Mouse (Mus musculus) hindbrain, embryonic 15.5 days (tissue): ENCODE measurements at regions not wholly inside any gene's neighbourhood (a gene's known extent, or its start where the extent isn't known, plus 50 kb on each side); places are given as distances from the start of the nearest gene placed in this dataset.

Source experiments
- ATAC-seq: fragments of 200-750 bp; cut with Nextera tagmentation; 2 replicates; pipeline ENCODE4 v1.8.0; 2017; ENCODE audit warnings: low read depth, moderate number of reproducible peaks, moderate TSS enrichment; ENCODE audit not compliant: low FRiP score
- H3K27ac ChIP-seq: fragments of 300-500 bp; sonication (generic); replicated peaks from 2 replicates; pipeline ENCODE4 v1.5.1; 2015; ENCODE audit warnings: mild to moderate bottlenecking, inconsistent platforms
- H3K27me3 ChIP-seq: fragments of 300-500 bp; sonication (generic); 2 replicates; pipeline ENCODE4 v1.6.1; 2015; ENCODE audit warnings: control low read depth, inconsistent platforms
- H3K36me3 ChIP-seq: fragments of 300-500 bp; sonication (generic); 2 replicates; pipeline ENCODE4 v1.6.1; 2015; ENCODE audit warnings: control low read depth, inconsistent platforms
- H3K4me1 ChIP-seq: fragments of 300-500 bp; sonication (generic); replicated peaks from 2 replicates; pipeline ENCODE4 v1.6.1; 2015; ENCODE audit warnings: control low read depth, inconsistent platforms
- H3K4me2 ChIP-seq: fragments of 300-500 bp; sonication (generic); 2 replicates; pipeline ENCODE4 v1.6.1; 2015; ENCODE audit warnings: moderate library complexity, mild to moderate bottlenecking, inconsistent platforms
- H3K4me3 ChIP-seq: fragments of 300-500 bp; sonication (generic); 2 replicates; pipeline ENCODE4 v1.5.1; 2015; ENCODE audit warnings: mild to moderate bottlenecking, inconsistent platforms
- H3K9ac ChIP-seq: fragments of 300-500 bp; sonication (generic); 2 replicates; pipeline ENCODE4 v1.6.1; 2015; ENCODE audit warnings: inconsistent platforms
- H3K9me3 ChIP-seq: fragments of 300-500 bp; sonication (generic); 2 replicates; pipeline ENCODE4 v1.6.1; 2016; ENCODE audit warnings: control low read depth, inconsistent platforms
- WGBS: fragments of 180-500 bp; shearing (Covaris S2); methylation state at CpG from one replicate; pipeline ENCODE4 v1.1.7; 2015; 5-methylcytosine and 5-hydroxymethylcytosine counted together

- Histone ChIP-seq H3K4me2 (no peak overlapping the region), H3K9me3 (no peaks in the 10 kb centered on the region), H3K27ac (no peak overlapping the region), H3K4me3 (no peak overlapping the region), H3K27me3 (no peaks in the 10 kb centered on the region), H3K4me1 (no peaks in the 10 kb centered on the region), H3K9ac (no peak overlapping the region), H3K36me3 (no peaks in the 10 kb centered on the region)
- ATAC-seq = no peak
- 88% methylated on average over 5 of the region's 5 CpGs for WGBS
These were observed 138.2 kb upstream of the Dio2 start for GRCm38 (mm10) chr12:90876230-90877005.

GRCm38 (mm10) chr12:90874840-90875239 lies 136.6 kb upstream of the Dio2 start:
- 97% methylated on average over 3 of the region's 3 CpGs for WGBS
- Histone ChIP-seq H3K36me3 (no peaks in the 10 kb centered on the region), H3K4me3 (no peak overlapping the region), H3K27ac (no peak overlapping the region), H3K4me1 (no peaks in the 10 kb centered on the region), H3K9me3 (no peaks in the 10 kb centered on the region), H3K4me2 (no peak overlapping the region), H3K9ac (no peak overlapping the region), H3K27me3 (no peaks in the 10 kb centered on the region)
- ATAC-seq = no peak

GRCm38 (mm10) chr12:90873959-90874358 lies 135.7 kb upstream of the Dio2 start:
- ATAC-seq = no peak
- Histone ChIP-seq H3K4me3 (no peak overlapping the region), H3K4me2 (no peak overlapping the region), H3K27me3 (no peaks in the 10 kb centered on the region), H3K4me1 (no peaks in the 10 kb centered on the region), H3K9ac (no peak overlapping the region), H3K36me3 (no peaks in the 10 kb centered on the region), H3K27ac (no peak overlapping the region), H3K9me3 (no peaks in the 10 kb centered on the region)
- 91% methylated on average over 3 of the region's 3 CpGs for WGBS

GRCm38 (mm10) chr12:90866597-90866996 lies 128.4 kb upstream of the Dio2 start:
- H3K4me2 ChIP-seq = no peak overlapping the region
- H3K9me3 ChIP-seq = no peaks in the 10 kb centered on the region
- no peak overlapping the region for H3K9ac ChIP-seq
- no peak overlapping the region for H3K27ac ChIP-seq
- H3K4me1 ChIP-seq = no peaks in the 10 kb centered on the region
- no peak for ATAC-seq
- H3K36me3 ChIP-seq = no peaks in the 10 kb centered on the region
- 88% methylated on average over 4 of the region's 4 CpGs for WGBS
- no peaks in the 10 kb centered on the region for H3K27me3 ChIP-seq
- H3K4me3 ChIP-seq = no peak overlapping the region

GRCm38 (mm10) chr12:90862632-90863031 lies 124.4 kb upstream of the Dio2 start:
- Histone ChIP-seq H3K27me3 (no peaks in the 10 kb centered on the region), H3K27ac (no peak overlapping the region), H3K36me3 (no peaks in the 10 kb centered on the region), H3K4me1 (no peaks in the 10 kb centered on the region), H3K9ac (no peak overlapping the region), H3K9me3 (no peaks in the 10 kb centered on the region), H3K4me3 (no peak overlapping the region), H3K4me2 (no peak overlapping the region)
- WGBS = 93% methylated on average over 3 of the region's 3 CpGs
- no peak for ATAC-seq

- Histone ChIP-seq H3K9ac (no peak overlapping the region), H3K4me3 (no peak overlapping the region), H3K27ac (no peak overlapping the region), H3K27me3 (no peaks in the 10 kb centered on the region), H3K4me1 (no peaks in the 10 kb centered on the region), H3K36me3 (no peaks in the 10 kb centered on the region), H3K9me3 (no peaks in the 10 kb centered on the region), H3K4me2 (no peak overlapping the region)
- WGBS = 66% methylated on average over 3 of the region's 3 CpGs
- no peak for ATAC-seq
These were observed 119.5 kb upstream of the Dio2 start for GRCm38 (mm10) chr12:90857746-90858145.

- no peaks in the 10 kb centered on the region for H3K27me3 ChIP-seq
- no peak overlapping the region for H3K27ac ChIP-seq
- ATAC-seq = no peak
- H3K36me3 ChIP-seq = no peaks in the 10 kb centered on the region
- no peaks in the 10 kb centered on the region for H3K4me1 ChIP-seq
- no peak overlapping the region for H3K9ac ChIP-seq
- H3K9me3 ChIP-seq = no peaks in the 10 kb centered on the region
- WGBS = 71% methylated on average over 6 of the region's 6 CpGs
- no peak overlapping the region for H3K4me2 ChIP-seq
- no peak overlapping the region for H3K4me3 ChIP-seq
These were observed 72.4 kb upstream of the Dio2 start for GRCm38 (mm10) chr12:90810666-90811065.

- H3K9me3 ChIP-seq = no peaks in the 10 kb centered on the region
- H3K9ac ChIP-seq = no peak overlapping the region
- 96% methylated on average over 2 of the region's 2 CpGs for WGBS
- H3K27ac ChIP-seq = no peak overlapping the region
- no peaks in the 10 kb centered on the region for H3K36me3 ChIP-seq
- H3K4me3 ChIP-seq = no peak overlapping the region
- no peaks in the 10 kb centered on the region for H3K27me3 ChIP-seq
- ATAC-seq = no peak
- H3K4me2 ChIP-seq = no peak overlapping the region
- H3K4me1 ChIP-seq = no peaks in the 10 kb centered on the region
These were observed 52.3 kb upstream of the Dio2 start for GRCm38 (mm10) chr12:90790562-90790961.
